Mouse (Mus musculus) CH12.LX (cell line): ENCODE measurements at regions not wholly inside any gene's neighbourhood (a gene's known extent, or its start where the extent isn't known, plus 50 kb on each side); places are given as distances from the start of the nearest gene placed in this dataset.

Experiments
- DNase-seq: peaks from one replicate; pipeline ENCODE4 v3.0.0-alpha.2; 2013; ENCODE audit errors: extremely low read depth
- H3K27ac ChIP-seq: 2 replicates; pipeline ENCODE4 v1.5.1; 2012; ENCODE audit warnings: low read depth, mild to moderate bottlenecking, control low read depth, moderate library complexity; ENCODE audit not compliant: insufficient read depth
- H3K27me3 ChIP-seq: replicated peaks from 2 replicates; pipeline ENCODE3; 2012; ENCODE audit warnings: inconsistent platforms
- H3K36me3 ChIP-seq, 2 experiments: replicated peaks in 1 of 2; 2 replicates each; pipeline versions ENCODE3 to v1.6.1; 2012; ENCODE audit warnings: inconsistent platforms in 1 of 2, low read length in 1 of 2, mild to moderate bottlenecking in 1 of 2, mixed read lengths in 1 of 2, moderate library complexity in 1 of 2; ENCODE audit not compliant: control insufficient read depth in 1 of 2, insufficient read depth in 1 of 2
- H3K4me1 ChIP-seq, 2 experiments: 2 replicates each; pipeline ENCODE4 v1.6.1; 2012; ENCODE audit warnings: inconsistent platforms in 1 of 2, moderate library complexity in 1 of 2; ENCODE audit not compliant: insufficient read depth in 2 of 2, control insufficient read depth in 1 of 2
- H3K4me2 ChIP-seq: 2 replicates; pipeline ENCODE4 v1.6.1; 2012; ENCODE audit warnings: low read depth, mild to moderate bottlenecking, control low read depth; ENCODE audit not compliant: poor library complexity, insufficient read depth, severe bottlenecking
- H3K4me3 ChIP-seq, 3 experiments: fragments of 150-350 bp in 1 of 3; sonication (generic) in 1 of 3; replicated peaks in 1 of 3; 2 replicates each; pipeline versions ENCODE3 to v1.5.1; 2011 to 2012; ENCODE audit warnings: low read depth in 2 of 3, low read length in 2 of 3, mild to moderate bottlenecking in 2 of 3, moderate library complexity in 2 of 3, control low read depth in 1 of 3, improper control_type of control experiment in 1 of 3, inconsistent platforms in 1 of 3, mixed read lengths in 1 of 3; ENCODE audit not compliant: poor library complexity in 1 of 3
- H3K79me2 ChIP-seq: replicated peaks from 2 replicates; pipeline ENCODE4 v1.6.1; 2012; ENCODE audit warnings: mild to moderate bottlenecking, moderate library complexity; ENCODE audit not compliant: control insufficient read depth, poor library complexity, insufficient read depth, severe bottlenecking; ENCODE audit errors: extremely low read depth
- H3K9ac ChIP-seq: 2 replicates; pipeline ENCODE4 v1.6.1; 2012; ENCODE audit warnings: low read depth, mild to moderate bottlenecking, control low read depth, moderate library complexity; ENCODE audit not compliant: insufficient read depth
- H3K9me3 ChIP-seq: replicated peaks from 2 replicates; pipeline ENCODE3; 2012; ENCODE audit warnings: low read length, inconsistent platforms, mixed read lengths
- CHD1 ChIP-seq: IDR thresholded peaks from 2 replicates; pipeline ENCODE4 v1.6.1; 2012; ENCODE audit warnings: low read depth, low read length, improper control_type of control experiment, inconsistent platforms
- CTCF ChIP-seq, 2 experiments: IDR thresholded peaks in 1 of 2; conservative IDR thresholded peaks in 1 of 2; 2 replicates each; pipeline ENCODE4 v1.5.1; 2011 to 2012; ENCODE audit warnings: low read depth in 2 of 2, low read length in 2 of 2, improper control_type of control experiment in 1 of 2, inconsistent platforms in 1 of 2, mild to moderate bottlenecking in 1 of 2, moderate library complexity in 1 of 2
- GABPA ChIP-seq: IDR thresholded peaks from 2 replicates; pipeline ENCODE4 v1.6.1; 2012; ENCODE audit warnings: low read depth, low read length, improper control_type of control experiment, inconsistent platforms; ENCODE audit not compliant: insufficient replicate concordance
- HCFC1 ChIP-seq: IDR thresholded peaks from 2 replicates; pipeline ENCODE4 v1.6.1; 2012; ENCODE audit warnings: low read depth, mild to moderate bottlenecking, inconsistent platforms, low read length, improper control_type of control experiment
- IRF4 ChIP-seq: IDR thresholded peaks from 2 replicates; pipeline ENCODE4 v1.6.1; 2014; ENCODE audit warnings: low read depth, mild to moderate bottlenecking, inconsistent platforms, low read length, improper control_type of control experiment
- JUND ChIP-seq: conservative IDR thresholded peaks from 2 replicates; pipeline ENCODE4 v1.6.1; 2011; ENCODE audit warnings: low read depth, low read length, improper control_type of control experiment
- MAX ChIP-seq: IDR thresholded peaks from 2 replicates; pipeline ENCODE4 v1.6.1; 2011; ENCODE audit warnings: low read length, improper control_type of control experiment
- MYC ChIP-seq: IDR thresholded peaks from 2 replicates; pipeline ENCODE4 v1.6.1; 2011; ENCODE audit warnings: low read depth, mild to moderate bottlenecking, improper control_type of control experiment, low read length
- NELFE ChIP-seq: IDR thresholded peaks from 2 replicates; pipeline ENCODE4 v1.6.1; 2011; ENCODE audit warnings: low read depth, low read length, improper control_type of control experiment
- POLR2A ChIP-seq: IDR thresholded peaks from 2 replicates; pipeline ENCODE4 v1.6.1; 2011; ENCODE audit warnings: low read depth, mild to moderate bottlenecking, improper control_type of control experiment, low read length
- RAD21 ChIP-seq: IDR thresholded peaks from 2 replicates; pipeline ENCODE4 v1.6.1; 2011; ENCODE audit warnings: low read depth, mild to moderate bottlenecking, low read length, improper control_type of control experiment, moderate library complexity
- SIN3A ChIP-seq: IDR thresholded peaks from 2 replicates; pipeline ENCODE4 v1.6.1; 2012; ENCODE audit warnings: low read length, improper control_type of control experiment, inconsistent platforms
- TBP ChIP-seq: conservative IDR thresholded peaks from 2 replicates; pipeline ENCODE4 v1.6.1; 2011; ENCODE audit warnings: low read depth, low read length, improper control_type of control experiment
- UBTF ChIP-seq: IDR thresholded peaks from 2 replicates; pipeline ENCODE4 v1.6.1; 2012; ENCODE audit warnings: low read depth, mild to moderate bottlenecking, inconsistent platforms, low read length, improper control_type of control experiment, moderate library complexity
- USF1 ChIP-seq: IDR thresholded peaks from 2 replicates; pipeline ENCODE4 v1.6.1; 2014; ENCODE audit warnings: low read depth, mild to moderate bottlenecking, inconsistent platforms, low read length, improper control_type of control experiment
- ZC3H11A ChIP-seq: IDR thresholded peaks from 2 replicates; pipeline ENCODE4 v1.6.1; 2012; ENCODE audit warnings: low read depth, mild to moderate bottlenecking, inconsistent platforms, low read length, improper control_type of control experiment
- ZMIZ1 ChIP-seq: IDR thresholded peaks from 2 replicates; pipeline ENCODE4 v1.6.1; 2012; ENCODE audit warnings: low read depth, mild to moderate bottlenecking, inconsistent platforms, low read length, improper control_type of control experiment
- ZNF384 ChIP-seq: IDR thresholded peaks from 2 replicates; pipeline ENCODE4 v1.6.1; 2012; ENCODE audit warnings: low read depth, low read length, improper control_type of control experiment, inconsistent platforms
- dilution Hi-C: fragments of 300-500 bp; cut with MboI; formaldehyde crosslinking; loops from 2 replicates; pipeline ENCODE4 v1.14.3; 2020; ENCODE audit warnings: low sequenced_read_pairs; ENCODE audit not compliant: extremely low pct_unique_long_range_greater_than_20kb, extremely low pct_ligation_motif_present
- in situ Hi-C: fragments of 300-500 bp; cut with MboI; formaldehyde crosslinking; loops from 3 replicates; pipeline ENCODE4 v1.14.3; 2019; ENCODE audit warnings: low sequenced_read_pairs, low pct_ligation_motif_present, low pct_unique_long_range_greater_than_20kb, mixed read lengths

DNA sequence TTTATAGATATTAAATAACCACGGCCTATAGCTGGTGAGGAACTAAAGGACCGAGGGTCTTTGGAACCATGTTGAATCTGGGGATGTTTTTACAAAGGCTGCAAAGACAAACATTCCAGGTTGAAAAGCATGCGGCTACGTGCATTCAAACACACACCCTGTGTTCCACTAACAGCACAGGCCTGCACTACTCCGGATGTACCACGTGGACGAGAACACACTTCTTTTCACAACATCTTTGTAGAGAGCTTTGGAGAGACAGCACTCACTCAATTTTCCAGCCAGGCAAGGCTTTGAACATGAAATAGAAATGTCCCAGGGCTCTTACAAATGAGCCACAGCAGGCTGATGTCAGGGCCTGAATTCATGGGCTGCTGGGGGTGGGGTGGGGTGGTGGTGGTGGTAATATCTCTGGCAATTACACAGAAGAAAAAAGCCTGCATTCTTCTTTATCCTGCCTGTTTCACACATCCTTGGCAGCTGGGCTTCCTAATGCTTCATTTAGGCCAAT lies 129.3 kb downstream of the Slc38a6 start:
- Histone ChIP-seq H3K4me1 (no peaks in the 10 kb centered on the region), H3K4me3 (no peak overlapping the region), H3K4me2 (no peak overlapping the region), H3K36me3 (no peaks in the 10 kb centered on the region), H3K27ac (no peak overlapping the region), H3K27me3 (no peaks in the 10 kb centered on the region), H3K9me3 (no peaks in the 10 kb centered on the region), H3K79me2 (no peaks in the 10 kb centered on the region), H3K9ac (no peak overlapping the region)
- in situ Hi-C loops (no loop called here), dilution Hi-C loops (no loop called here)
- TF ChIP-seq UBTF (no peak), ZC3H11A (no peak), POLR2A (no peak)
- no peak for DNase-seq

DNA sequence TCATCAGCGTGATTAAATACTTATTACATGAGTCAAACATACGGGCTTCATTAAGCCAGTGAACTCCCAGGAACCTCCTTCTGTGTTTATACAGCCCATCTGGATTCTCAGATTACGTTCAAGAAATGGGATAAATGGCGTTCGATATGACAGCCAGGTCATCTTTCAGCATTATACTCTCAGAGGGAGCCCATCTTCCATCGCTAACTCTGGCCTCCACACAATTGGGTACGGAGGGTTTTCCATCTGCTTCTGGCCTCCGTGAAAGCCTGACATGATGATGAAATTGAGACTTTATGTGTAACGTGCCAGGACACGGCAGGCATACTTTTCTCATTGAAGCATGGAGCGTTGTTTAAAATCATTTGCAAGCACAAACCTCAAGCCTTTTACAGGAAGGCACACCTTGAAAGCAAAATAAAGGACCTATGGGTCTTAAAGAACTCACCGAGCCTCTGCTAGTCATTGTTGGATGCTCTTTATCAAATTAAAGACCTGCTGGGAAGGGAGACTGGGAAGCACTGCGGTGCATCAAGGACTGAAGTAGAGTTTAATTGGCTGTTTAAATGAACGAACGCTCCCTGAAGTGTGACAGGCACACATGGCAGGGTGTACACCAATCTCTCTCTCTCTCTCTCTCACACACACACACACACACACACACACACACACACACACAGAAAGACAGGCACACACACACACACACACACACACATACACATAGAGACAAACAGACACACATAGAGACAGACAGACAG lies 127.0 kb downstream of the Slc38a6 start:
- H3K9me3 ChIP-seq: no peaks in the 10 kb centered on the region
- in situ Hi-C loops: no loop called here
- dilution Hi-C loops: no loop called here
- no peak overlapping the region for H3K27ac ChIP-seq
- H3K4me1 ChIP-seq: no peaks in the 10 kb centered on the region
- H3K79me2 ChIP-seq: no peaks in the 10 kb centered on the region
- no peak overlapping the region for H3K9ac ChIP-seq
- DNase-seq: no peak
- H3K4me3 ChIP-seq: no peak overlapping the region
- no peak for TF ChIP-seq JUND
- no peak for TF ChIP-seq TBP
- TF ChIP-seq HCFC1: no peak
- TF ChIP-seq ZMIZ1: no peak
- no peak for TF ChIP-seq CHD1
- no peak for TF ChIP-seq USF1
- TF ChIP-seq IRF4: no peak
- no peak for TF ChIP-seq SIN3A
- no peak for TF ChIP-seq UBTF
- no peak for TF ChIP-seq ZNF384
- TF ChIP-seq CTCF (conservative IDR thresholded peaks at IDR 0.05 in 1 of 2, IDR thresholded peaks at IDR 0.05 in 1 of 2; ENCODE audit: low read depth in 2 of 2, low read length in 2 of 2): no peak
- no peak for TF ChIP-seq MYC
- TF ChIP-seq NELFE: no peak
- no peak for TF ChIP-seq GABPA
- TF ChIP-seq MAX: no peak
- no peak for TF ChIP-seq POLR2A
- TF ChIP-seq RAD21: no peak
- TF ChIP-seq, all 38 proteins: peak for 0
- Histone ChIP-seq H3K27me3 (no peaks in the 10 kb centered on the region), H3K36me3 (no peaks in the 10 kb centered on the region), H3K4me2 (no peak overlapping the region)
